Mouse (Mus musculus) adrenal gland, adult 2 months (tissue): ENCODE data around the gene Cox17. TPM values are rescaled to one million over a fixed set of nuclear protein-coding genes. Genes with fewer than 3 reads are reported as not detected.

ENCODE experiments used
- DNase-seq: peaks from one replicate; pipeline ENCODE4 v3.0.0; 2021
- polyA plus RNA-seq: library from polyadenylated mRNA; depleted of rRNA; stranded (reverse); fragments of >200 nt; gene quantifications from 2 replicates; pipeline ENCODE4 v1.2.3, GENCODE M21; 2012; rRNA removed
- total RNA-seq, 2 experiments: library from RNA; stranded (reverse); gene quantifications; 2 replicates each; pipeline ENCODE4 v1.2.3; 2021

Cox17 gene
- total and polyA plus RNA-seq, 3 experiments = 43.0 to 312 (median 223) TPM

- DNase-seq = peak; percentile 16
These were observed 45.5 kb downstream of the Cox17 start for GRCm38 (mm10) chr16:38392126-38392894.

GRCm38 (mm10) chr16:38394191-38394618 is 47.4 kb downstream of the Cox17 start:
- peak; percentile 23 for DNase-seq

GRCm38 (mm10) chr16:38395060-38395730 is 48.4 kb downstream of the Cox17 start:
- DNase-seq = peak; percentile 14

- peak; percentile 94 for DNase-seq
These were observed 49.4 kb downstream of the Cox17 start for GRCm38 (mm10) chr16:38396155-38396554.

GRCm38 (mm10) chr16:38398266-38398665 is 51.5 kb downstream of the Cox17 start:
- no peak for DNase-seq

- no peak for DNase-seq
These were observed 52.3 kb downstream of the Cox17 start for GRCm38 (mm10) chr16:38399076-38399475.

- DNase-seq = peak; percentile 80
These were observed 52.9 kb downstream of the Cox17 start for GRCm38 (mm10) chr16:38399531-38400231.

- DNase-seq = peak; percentile 51
These were observed 53.6 kb downstream of the Cox17 start for GRCm38 (mm10) chr16:38400311-38400960.

- no peak for DNase-seq
These were observed 54.7 kb downstream of the Cox17 start for GRCm38 (mm10) chr16:38401468-38401867.

Other genes starting within 250 kb of the Cox17 start
- gene Nr1i2, start 52.2 kb upstream of the Cox17 start, total RNA-seq = under 1 TPM in 1 of 2 experiments, not detected in 1; 0.20 TPM
- not detected in 2 replicates for gene Nr1i2, start 52.2 kb upstream of the Cox17 start, polyA plus RNA-seq
- under 1 TPM; 0.37 to 0.97 TPM for gene Maats1, start 4.8 kb upstream of the Cox17 start, total RNA-seq
- gene Maats1, start 4.8 kb upstream of the Cox17 start, polyA plus RNA-seq = 0.04 TPM in 1 of 2 replicates, not detected in the other
- gene Gm21987, start within 50 bp of the Cox17 start, total RNA-seq = under 1 TPM in 1 of 2 experiments, not detected in 1; 0.93 TPM
- 4.4 TPM in 1 of 2 replicates, not detected in the other for gene Gm21987, start within 50 bp of the Cox17 start, polyA plus RNA-seq
- gene Popdc2, start 15.2 kb downstream of the Cox17 start, total RNA-seq = 1 to 10 TPM; 1.4 to 3.6 TPM
- 2.3 and 2.9 TPM in 2 replicates for gene Popdc2, start 15.2 kb downstream of the Cox17 start, polyA plus RNA-seq
- gene Pla1a, start 86.2 kb downstream of the Cox17 start, total RNA-seq = 10 to 100 TPM; 17.0 to 36.7 TPM
- gene Pla1a, start 86.2 kb downstream of the Cox17 start, polyA plus RNA-seq = 12.3 and 21.0 TPM in 2 replicates
- gene Adprh, start 105.7 kb downstream of the Cox17 start, total RNA-seq = 10 to 100 TPM; 37.2 to 49.4 TPM
- gene Adprh, start 105.7 kb downstream of the Cox17 start, polyA plus RNA-seq = 114 and 133 TPM in 2 replicates
- gene Cd80, start 108.6 kb downstream of the Cox17 start, total RNA-seq = 1 to 10 TPM in 1 of 2 experiments, under 1 TPM in 1; 0.37 to 1.1 TPM
- 0.10 TPM in 1 of 2 replicates, not detected in the other for gene Cd80, start 108.6 kb downstream of the Cox17 start, polyA plus RNA-seq
- gene Timmdc1, start 175.7 kb downstream of the Cox17 start, total RNA-seq = 10 to 100 TPM; 39.2 to 53.9 TPM
- 95.2 and 97.4 TPM in 2 replicates for gene Timmdc1, start 175.7 kb downstream of the Cox17 start, polyA plus RNA-seq
- gene Poglut1, start 203.3 kb downstream of the Cox17 start, total RNA-seq = 10 to 100 TPM; 28.5 to 34.6 TPM
- gene Poglut1, start 203.3 kb downstream of the Cox17 start, polyA plus RNA-seq = 11.8 and 13.8 TPM in 2 replicates
- gene Tmem39a, start 211.7 kb downstream of the Cox17 start, total RNA-seq = 10 to 100 TPM; 60.4 to 72.1 TPM
- 50.7 and 64.9 TPM in 2 replicates for gene Tmem39a, start 211.7 kb downstream of the Cox17 start, polyA plus RNA-seq